ENCODE assay signal across 25 mouse cellular contexts in genomic region chr15:101694207-101694606, GRCm38 (mm10). TPM values are rescaled to one million over a fixed set of nuclear protein-coding genes. Genes with fewer than 3 reads are reported as not detected.
"Had no signal": no experiment of that assay in that cellular context is flagged by ENCODE, and none has a peak within 500 bp of the region (broad histone marks: within the 10 kb centered on the region; RNA-seq: fewer than 3 reads in every experiment).

Gene Krt6a (minus strand): TSS chr15:101694307.

- H3K9ac ChIP-seq: liver, embryonic 14.5 days; liver, postnatal 0 days; lung, embryonic 14.5 days; midbrain, embryonic 13.5 days had no signal

- H3K36me3 ChIP-seq: midbrain, embryonic 10.5 days; midbrain, embryonic 13.5 days had no signal

- H3K27me3 ChIP-seq: midbrain, embryonic 13.5 days had no signal

- H3K27ac ChIP-seq: liver, embryonic 14.5 days; macrophage; midbrain, embryonic 10.5 days; midbrain, embryonic 13.5 days had no signal

- H3K4me2 ChIP-seq: liver, embryonic 11.5 days; lung, embryonic 14.5 days; midbrain, embryonic 13.5 days had no signal

- H3K4me1 ChIP-seq: megakaryocyte, embryonic 14.5 days; midbrain, embryonic 10.5 days; midbrain, embryonic 13.5 days had no signal

- H3K4me3 ChIP-seq: megakaryocyte, embryonic 14.5 days; midbrain, embryonic 10.5 days; midbrain, embryonic 13.5 days had no signal

- ATAC-seq: liver, postnatal 0 days; lung, postnatal 0 days; midbrain, embryonic 13.5 days; midbrain, embryonic 16.5 days had no signal

- DNase-seq: kidney, adult 18-20 months; kidney, adult 9 months; kidney, postnatal 14 days; kidney, postnatal 4 days; liver, postnatal 0 days; lung, embryonic 14.5 days; thymus, adult 2 months; thymus, postnatal 14 days; thymus, postnatal 4 days had no signal

- H3K9me3 ChIP-seq: megakaryocyte, embryonic 14.5 days; midbrain, embryonic 10.5 days; midbrain, embryonic 13.5 days had no signal

RNA-seq across cellular contexts. Expression of gene Krt6a, which starts in this region (rescaled TPM):
- total RNA-seq: layer of hippocampus, adult 18-20 months; layer of hippocampus, postnatal 14 days; left cerebral cortex, adult 18-20 months; left cerebral cortex, postnatal 25 days had no signal
- polyA plus RNA-seq: limb, embryonic 11.5 days; liver, embryonic 11.5 days; liver, postnatal 0 days; lung, embryonic 14.5 days; macrophage; midbrain, embryonic 10.5 days; midbrain, embryonic 13.5 days; midbrain, embryonic 16.5 days; neural tube, embryonic 14.5 days; small intestine, adult 2 months; spleen, adult 2 months had no signal
